Comparison of ENCODE assay signal across 22 mouse cellular contexts in genomic region chr8:94392648-94393047, GRCm38 (mm10). TPM values are rescaled to one million over a fixed set of nuclear protein-coding genes. Genes with fewer than 3 reads are reported as not detected.
DNase-seq lines count a peak whose midpoint lies in the region; ATAC-seq and TF ChIP-seq lines count a peak whose summit lies in the region.
"Had no signal": no experiment of that assay in that cellular context is flagged by ENCODE, and none has a peak within 500 bp of the region (broad histone marks: within the 10 kb centered on the region; RNA-seq: fewer than 3 reads in every experiment).

No protein-coding gene starts in this region.

- H3K27ac ChIP-seq in heart, embryonic 13.5 days (replicated peaks), result peak overlapping the region; percentile 49
- H3K27ac ChIP-seq in liver, adult 2 months (replicated peaks; ENCODE audit: insufficient read depth, low read depth, low read length), result peak overlapping the region; percentile 70
- H3K27ac ChIP-seq in liver, embryonic 12.5 days, result no peak overlapping the region
- H3K27ac ChIP-seq in heart, embryonic 15.5 days, result peak overlapping the region; percentile 35; the same call in 1 of the 2 replicates
- H3K27ac ChIP-seq: embryonic facial prominence, embryonic 13.5 days; forebrain, embryonic 10.5 days; gastrocnemius, adult 2 months; hindbrain, embryonic 13.5 days; limb, embryonic 12.5 days; liver, embryonic 13.5 days; macrophage; midbrain, embryonic 13.5 days had no signal

- no peak for ATAC-seq in heart, embryonic 13.5 days (ENCODE audit: extremely low read depth, insufficient number of reproducible peaks, low FRiP score, low TSS enrichment)
- ATAC-seq in liver, embryonic 12.5 days, result no peak
- ATAC-seq in heart, embryonic 15.5 days (replicated peaks; ENCODE audit: insufficient number of reproducible peaks, insufficient read depth, low FRiP score, low read depth), result no peak; the same call in 1 of the 2 replicates
- ATAC-seq: forebrain, embryonic 16.5 days; intestine, postnatal 0 days; midbrain, embryonic 13.5 days; Patski had no signal

- intact Hi-C loops in heart, postnatal 25 days (cut with DNase I), result no loop called here

- no peak overlapping the region for H3K9ac ChIP-seq in heart, embryonic 13.5 days
- no peak overlapping the region for H3K9ac ChIP-seq in liver, adult 2 months (ENCODE audit: low read depth, low read length)
- H3K9ac ChIP-seq in liver, embryonic 12.5 days, result no peak overlapping the region
- no peak overlapping the region for H3K9ac ChIP-seq in heart, embryonic 15.5 days
- H3K9ac ChIP-seq: embryonic facial prominence, embryonic 13.5 days; hindbrain, embryonic 13.5 days; limb, embryonic 12.5 days; liver, embryonic 13.5 days; midbrain, embryonic 13.5 days had no signal

- no peak overlapping the region for H3K4me3 ChIP-seq in heart, embryonic 13.5 days
- H3K4me3 ChIP-seq in liver, adult 2 months (ENCODE audit: insufficient read depth, low read depth, low read length), result no peak overlapping the region
- no peak overlapping the region for H3K4me3 ChIP-seq in liver, embryonic 12.5 days
- H3K4me3 ChIP-seq in heart, embryonic 15.5 days, result no peak overlapping the region
- no peak overlapping the region for H3K4me3 ChIP-seq in myocyte
- H3K4me3 ChIP-seq: embryonic facial prominence, embryonic 13.5 days; forebrain, embryonic 10.5 days; gastrocnemius, adult 2 months; hindbrain, embryonic 13.5 days; limb, embryonic 12.5 days; liver, embryonic 13.5 days; midbrain, embryonic 13.5 days had no signal

- peaks cover 82% of the 10 kb centered on the region for H3K36me3 ChIP-seq in heart, embryonic 13.5 days
- H3K36me3 ChIP-seq in liver, adult 2 months (ENCODE audit: control insufficient read depth, insufficient read depth, low read length), result peaks cover 76% of the 10 kb centered on the region
- H3K36me3 ChIP-seq in liver, embryonic 12.5 days, result peaks cover 88% of the 10 kb centered on the region
- peaks cover 75% of the 10 kb centered on the region for H3K36me3 ChIP-seq in heart, embryonic 15.5 days
- peaks cover 97% of the 10 kb centered on the region for H3K36me3 ChIP-seq in myocyte (ENCODE audit: control insufficient read depth, insufficient read depth)

- no peak overlapping the region for H3K4me2 ChIP-seq in heart, embryonic 13.5 days
- H3K4me2 ChIP-seq in liver, embryonic 12.5 days, result no peak overlapping the region
- no peak overlapping the region for H3K4me2 ChIP-seq in heart, embryonic 15.5 days
- H3K4me2 ChIP-seq in myocyte (ENCODE audit: low read depth), result no peak overlapping the region
- H3K4me2 ChIP-seq: embryonic facial prominence, embryonic 13.5 days; hindbrain, embryonic 13.5 days; limb, embryonic 12.5 days; liver, embryonic 13.5 days; midbrain, embryonic 13.5 days had no signal

- peaks cover 29% of the 10 kb centered on the region for H3K4me1 ChIP-seq in heart, embryonic 13.5 days
- peaks cover 25% of the 10 kb centered on the region for H3K4me1 ChIP-seq in liver, adult 2 months (ENCODE audit: control insufficient read depth, insufficient read depth, low read length)
- H3K4me1 ChIP-seq in liver, embryonic 12.5 days, result peaks cover 16% of the 10 kb centered on the region
- peaks cover 18% of the 10 kb centered on the region for H3K4me1 ChIP-seq in heart, embryonic 15.5 days (replicated peaks)

- no peaks in the 10 kb centered on the region for H3K27me3 ChIP-seq in heart, embryonic 13.5 days (replicated peaks)
- no peaks in the 10 kb centered on the region for H3K27me3 ChIP-seq in liver, adult 2 months (ENCODE audit: control insufficient read depth, insufficient read depth, low read length)
- no peaks in the 10 kb centered on the region for H3K27me3 ChIP-seq in liver, embryonic 12.5 days (replicated peaks)
- no peaks in the 10 kb centered on the region for H3K27me3 ChIP-seq in heart, embryonic 15.5 days
- H3K27me3 ChIP-seq in myocyte (ENCODE audit: control insufficient read depth, insufficient read depth, insufficient read length), result no peaks in the 10 kb centered on the region
- H3K27me3 ChIP-seq: CH12.LX; embryonic facial prominence, embryonic 13.5 days; hindbrain, embryonic 13.5 days; limb, embryonic 12.5 days; liver, embryonic 13.5 days; midbrain, embryonic 13.5 days; Patski had no signal

- H3K79me2 ChIP-seq in liver, adult 2 months (ENCODE audit: control insufficient read depth, insufficient read depth, low read length), result peaks cover 7% of the 10 kb centered on the region; the same call in 1 of the 2 replicates
- peaks cover 31% of the 10 kb centered on the region for H3K79me2 ChIP-seq in myocyte (ENCODE audit: control insufficient read depth, insufficient read depth)

- no peak for TF ChIP-seq CTCF in liver, adult 2 months (IDR thresholded peaks at IDR 0.05; ENCODE audit: low read depth, low read length)

- TF ChIP-seq POLR2A in liver, adult 2 months (IDR thresholded peaks at IDR 0.05; ENCODE audit: extremely low read depth, insufficient read depth, low read length), result no peak
- no peak for TF ChIP-seq POLR2A in myocyte (IDR thresholded peaks at IDR 0.05; ENCODE audit: insufficient read length, low read depth)

- H3K9me3 ChIP-seq in heart, embryonic 13.5 days, result no peaks in the 10 kb centered on the region
- H3K9me3 ChIP-seq in liver, embryonic 12.5 days (replicated peaks), result no peaks in the 10 kb centered on the region
- H3K9me3 ChIP-seq in heart, embryonic 15.5 days (replicated peaks), result no peaks in the 10 kb centered on the region
- H3K9me3 ChIP-seq: embryonic facial prominence, embryonic 13.5 days; forebrain, embryonic 10.5 days; hindbrain, embryonic 13.5 days; limb, embryonic 12.5 days; liver, embryonic 13.5 days; midbrain, embryonic 13.5 days had no signal

- H3ac ChIP-seq in myocyte (ENCODE audit: control insufficient read depth, insufficient read length), result no peak overlapping the region

- WGBS in heart, embryonic 13.5 days, result 24% methylated on average over 6 of the region's 6 CpGs
- WGBS in liver, adult 2 months, result 16% methylated on average over 6 of the region's 6 CpGs
- 69% methylated on average over 6 of the region's 6 CpGs for WGBS in liver, embryonic 12.5 days (ENCODE audit: insufficient replicate concordance)
- WGBS in heart, embryonic 15.5 days, result 30% methylated on average over 6 of the region's 6 CpGs

- no peak for DNase-seq in heart, postnatal 25 days (ENCODE audit: low spot score)
- DNase-seq in liver, adult 2 months (ENCODE audit: extremely low read depth, low read depth, low spot score), result peak; percentile 85
- DNase-seq in layer of hippocampus, postnatal 14 days (ENCODE audit: low spot score in 2 of 2), result no peak
- DNase-seq: cerebellum, adult 11-12 months; layer of hippocampus, adult 9-11 months; lung, adult 2 months had no signal

TF ChIP-seq in myocyte, 11 proteins besides CTCF, POLR2A, EP300 and RAD21:
- TF ChIP-seq POLR2AphosphoS2 (IDR thresholded peaks at IDR 0.05; ENCODE audit: insufficient read length, low read depth), result peak; percentile 39
- no peak for TF ChIP-seq REST (IDR thresholded peaks at IDR 0.05; ENCODE audit: insufficient read depth, insufficient read length)

RNA-seq across cellular contexts. Expression of gene Herpud1, which starts 6.4 kb away (rescaled TPM):
- 80.6 and 81.1 TPM in 2 replicates for polyA plus RNA-seq in heart, embryonic 13.5 days (2015; fragmentation: Nextera tagmentation; extraction: Ambion mirVana)
- 100 to 1,000 TPM; 180 to 257 TPM for total RNA-seq in heart, postnatal 25 days (2021)
- 575 and 759 TPM in 2 replicates for total RNA-seq in liver, adult 2 months (2014; rRNA removed)
- 421 and 468 TPM in 2 replicates for polyA plus RNA-seq in liver, adult 2 months (2012; rRNA removed)
- polyA plus RNA-seq in liver, embryonic 12.5 days (2016; fragmentation: Nextera tagmentation; extraction: Ambion mirVana), result 76.5 and 84.4 TPM in 2 replicates
- polyA plus RNA-seq in heart, embryonic 15.5 days (2015; fragmentation: Nextera tagmentation; extraction: Ambion mirVana), result 91.4 and 94.8 TPM in 2 replicates
- polyA plus RNA-seq in myocyte (2012; fragmentation: generic; extraction: Trizol), result 292 TPM
- total RNA-seq in layer of hippocampus, postnatal 14 days (2021), result 10 to 100 TPM; 43.9 to 56.6 TPM

RNA-seq across cellular contexts. Expression of gene Nlrc5, which starts 41.5 kb away (rescaled TPM):
- polyA plus RNA-seq in heart, embryonic 13.5 days (2015; fragmentation: Nextera tagmentation; extraction: Ambion mirVana), result 0.25 and 0.27 TPM in 2 replicates
- 1 to 10 TPM in 1 of 2 experiments, under 1 TPM in 1; 0.49 to 1.7 TPM for total RNA-seq in heart, postnatal 25 days (2021)
- total RNA-seq in liver, adult 2 months (2014; rRNA removed), result 19.5 and 21.2 TPM in 2 replicates
- polyA plus RNA-seq in liver, adult 2 months (2012; rRNA removed), result 6.6 and 11.6 TPM in 2 replicates
- polyA plus RNA-seq in liver, embryonic 12.5 days (2016; fragmentation: Nextera tagmentation; extraction: Ambion mirVana), result 0.08 and 0.12 TPM in 2 replicates
- polyA plus RNA-seq in heart, embryonic 15.5 days (2015; fragmentation: Nextera tagmentation; extraction: Ambion mirVana), result 0.28 and 0.53 TPM in 2 replicates
- polyA plus RNA-seq in myocyte (2012; fragmentation: generic; extraction: Trizol), result 0.40 TPM
- total RNA-seq in layer of hippocampus, postnatal 14 days (2021), result under 1 TPM; 0.35 to 0.45 TPM
